Mouse (Mus musculus) embryonic facial prominence, embryonic 13.5 days (tissue): ENCODE data around the gene Cdk8. TPM values are rescaled to one million over a fixed set of nuclear protein-coding genes. Genes with fewer than 3 reads are reported as not detected.

ENCODE experiments used
- ATAC-seq: fragments of 200-750 bp; cut with Nextera tagmentation; 2 replicates; pipeline ENCODE4 v1.8.0; 2017; ENCODE audit warnings: low read depth; ENCODE audit not compliant: insufficient number of reproducible peaks, insufficient read depth, low FRiP score, low TSS enrichment
- H3K27ac ChIP-seq: fragments of 300-500 bp; sonication (generic); 2 replicates; pipeline ENCODE4 v1.5.1; 2015; ENCODE audit warnings: moderate library complexity, mild to moderate bottlenecking, inconsistent platforms
- H3K27me3 ChIP-seq: fragments of 300-500 bp; sonication (generic); 2 replicates; pipeline ENCODE4 v1.6.1; 2015; ENCODE audit warnings: mild to moderate bottlenecking, inconsistent platforms
- H3K36me3 ChIP-seq: fragments of 300-500 bp; sonication (generic); 2 replicates; pipeline ENCODE4 v1.6.1; 2015; ENCODE audit warnings: mild to moderate bottlenecking, inconsistent platforms
- H3K4me1 ChIP-seq: fragments of 300-500 bp; sonication (generic); 2 replicates; pipeline ENCODE4 v1.6.1; 2015; ENCODE audit warnings: inconsistent platforms
- H3K4me2 ChIP-seq: fragments of 300-500 bp; sonication (generic); 2 replicates; pipeline ENCODE4 v1.6.1; 2015; ENCODE audit warnings: moderate library complexity, mild to moderate bottlenecking, inconsistent platforms
- H3K4me3 ChIP-seq: fragments of 300-500 bp; sonication (generic); 2 replicates; pipeline ENCODE4 v1.5.1; 2015; ENCODE audit warnings: mild to moderate bottlenecking, inconsistent platforms
- H3K9ac ChIP-seq: fragments of 300-500 bp; sonication (generic); 2 replicates; pipeline ENCODE4 v1.6.1; 2015; ENCODE audit warnings: mild to moderate bottlenecking, inconsistent platforms
- H3K9me3 ChIP-seq: fragments of 300-500 bp; sonication (generic); 2 replicates; pipeline ENCODE4 v1.6.1; 2016; ENCODE audit warnings: inconsistent platforms
- WGBS: fragments of 180-500 bp; shearing (Covaris S2); methylation state at CpG from one replicate; pipeline ENCODE4 v1.1.7; 2015; ENCODE audit warnings: mixed read lengths; 5-methylcytosine and 5-hydroxymethylcytosine counted together
- polyA plus RNA-seq: library from polyadenylated mRNA; unstranded; fragments of >200 nt; fragmentation: Nextera tagmentation; extraction: Ambion mirVana; gene quantifications from 2 replicates; pipeline ENCODE4 v1.2.1, GENCODE M21; 2015

Cdk8 gene
- polyA plus RNA-seq, 1 experiment from 2014 or later: 19.7 TPM

DNA sequence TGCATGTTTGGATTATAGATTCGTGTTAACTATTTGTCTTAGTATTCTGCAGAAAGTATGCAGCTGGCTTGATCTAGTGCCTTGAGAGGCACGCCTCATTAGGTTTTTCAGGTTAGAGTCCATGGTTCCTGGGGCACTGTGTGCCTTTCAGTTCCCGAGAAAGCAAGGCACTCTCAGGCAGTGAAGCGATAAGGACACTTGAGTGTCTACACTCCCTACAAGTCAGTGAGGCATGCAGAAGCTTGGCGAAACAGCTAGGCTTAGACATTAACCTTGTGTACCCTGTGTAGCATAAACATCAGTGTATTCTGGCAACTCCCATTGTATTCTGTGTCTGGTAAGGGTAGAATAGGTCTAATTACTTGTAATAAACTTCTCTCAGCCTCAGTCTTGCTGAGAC lies 25.5 kb upstream of the Cdk8 start:
- Histone ChIP-seq H3K27me3 (no peaks in the 10 kb centered on the region), H3K4me1 (no peaks in the 10 kb centered on the region), H3K9ac (no peak overlapping the region), H3K36me3 (peaks cover 91% of the 10 kb centered on the region), H3K9me3 (no peaks in the 10 kb centered on the region), H3K27ac (no peak overlapping the region), H3K4me3 (no peak overlapping the region), H3K4me2 (no peak overlapping the region)
- 97% methylated on average over 5 of the region's 5 CpGs for WGBS
- ATAC-seq: no peak

- peak overlapping the region; percentile 96; the same call in 1 of the 2 replicates for H3K27ac ChIP-seq
- H3K4me1 ChIP-seq: peaks cover 10% of the 10 kb centered on the region; the same call in 1 of the 2 replicates
- ATAC-seq: 0 out of 2 replicates have a peak, but pooled peaks have one; percentile 12
- peak overlapping the region; percentile 65 for H3K4me2 ChIP-seq
- 7% methylated on average over 13 of the region's 13 CpGs for WGBS
- no peaks in the 10 kb centered on the region for H3K27me3 ChIP-seq
- H3K36me3 ChIP-seq: peaks cover 27% of the 10 kb centered on the region
- H3K4me3 ChIP-seq: peak overlapping the region; percentile 78
- H3K9me3 ChIP-seq: no peaks in the 10 kb centered on the region
- peak overlapping the region; percentile 73 for H3K9ac ChIP-seq
Measured at GRCm38 (mm10) chr5:146220501-146220878, 10.5 kb upstream of the Cdk8 start.

- H3K9ac ChIP-seq: peak within 1 kb of the TSS; percentile 89
- no peaks in the 10 kb centered on the region for H3K27me3 ChIP-seq
- no peaks in the 10 kb centered on the region for H3K9me3 ChIP-seq
- H3K36me3 ChIP-seq: peaks cover 21% of the 10 kb centered on the region
- peaks cover 10% of the 10 kb centered on the region; the same call in 1 of the 2 replicates for H3K4me1 ChIP-seq
- H3K4me2 ChIP-seq: peak within 1 kb of the TSS; percentile 65
- peak within 1 kb of the TSS; percentile 78 for H3K4me3 ChIP-seq
- under 1% methylated on average over 59 of the region's 67 CpGs for whole genome bisulfite sequencing
- peak; percentile 99 for ATAC-seq
- H3K27ac ChIP-seq: peak within 1 kb of the TSS; percentile 96
Measured at GRCm38 (mm10) chr5:146220879-146221714, 9.9 kb upstream of the Cdk8 start, which contains the start of gene Rnf6. Gene Rnf6 (minus strand): TSS chr5:146221555.

GRCm38 (mm10) chr5:146221722-146222121 lies 9.3 kb upstream of the Cdk8 start:
- H3K4me3 ChIP-seq: peak overlapping the region; percentile 78
- H3K36me3 ChIP-seq: peaks cover 16% of the 10 kb centered on the region
- H3K9ac ChIP-seq: peak overlapping the region; percentile 89
- no peaks in the 10 kb centered on the region for H3K27me3 ChIP-seq
- 21% methylated on average over 6 of the region's 6 CpGs for WGBS
- H3K27ac ChIP-seq: peak overlapping the region; percentile 96
- ATAC-seq: no peak
- peak overlapping the region; percentile 65 for H3K4me2 ChIP-seq
- H3K9me3 ChIP-seq: no peaks in the 10 kb centered on the region
- peaks cover 10% of the 10 kb centered on the region; the same call in 1 of the 2 replicates for H3K4me1 ChIP-seq

GRCm38 (mm10) chr5:146223786-146224185 lies 7.2 kb upstream of the Cdk8 start:
- no peak overlapping the region; the same call in 1 of the 2 replicates for H3K27ac ChIP-seq
- no peaks in the 10 kb centered on the region for H3K9me3 ChIP-seq
- H3K9ac ChIP-seq: no peak overlapping the region
- no peak overlapping the region for H3K4me3 ChIP-seq
- H3K27me3 ChIP-seq: no peaks in the 10 kb centered on the region
- no peaks in the 10 kb centered on the region for H3K36me3 ChIP-seq
- no peak overlapping the region for H3K4me2 ChIP-seq
- ATAC-seq: no peak
- H3K4me1 ChIP-seq: peaks cover 10% of the 10 kb centered on the region; the same call in 1 of the 2 replicates
- WGBS: 77% methylated on average over 5 of the region's 5 CpGs

- peaks cover 5% of the 10 kb centered on the region; the same call in 1 of the 2 replicates for H3K4me1 ChIP-seq
- WGBS: 85% methylated on average over 8 of the region's 8 CpGs
- no peak overlapping the region for H3K4me3 ChIP-seq
- H3K36me3 ChIP-seq: no peaks in the 10 kb centered on the region
- no peak overlapping the region for H3K27ac ChIP-seq
- no peaks in the 10 kb centered on the region for H3K27me3 ChIP-seq
- H3K9me3 ChIP-seq: no peaks in the 10 kb centered on the region
- no peak overlapping the region for H3K9ac ChIP-seq
- H3K4me2 ChIP-seq: no peak overlapping the region
- ATAC-seq: no peak
Measured at GRCm38 (mm10) chr5:146227496-146227895, 3.5 kb upstream of the Cdk8 start.

- peak overlapping the region; percentile 97 for H3K27ac ChIP-seq
- H3K4me1 ChIP-seq: peaks cover 10% of the 10 kb centered on the region
- peak overlapping the region; percentile 91 for H3K9ac ChIP-seq
- no peak for ATAC-seq
- peak overlapping the region; percentile 81 for H3K4me3 ChIP-seq
- 57% methylated on average over 17 of the region's 17 CpGs for WGBS
- H3K36me3 ChIP-seq: no peaks in the 10 kb centered on the region
- no peaks in the 10 kb centered on the region for H3K9me3 ChIP-seq
- no peaks in the 10 kb centered on the region for H3K27me3 ChIP-seq
- H3K4me2 ChIP-seq: peak overlapping the region; percentile 84
Measured at GRCm38 (mm10) chr5:146229869-146230650, 970 bp upstream of the Cdk8 start.

DNA sequence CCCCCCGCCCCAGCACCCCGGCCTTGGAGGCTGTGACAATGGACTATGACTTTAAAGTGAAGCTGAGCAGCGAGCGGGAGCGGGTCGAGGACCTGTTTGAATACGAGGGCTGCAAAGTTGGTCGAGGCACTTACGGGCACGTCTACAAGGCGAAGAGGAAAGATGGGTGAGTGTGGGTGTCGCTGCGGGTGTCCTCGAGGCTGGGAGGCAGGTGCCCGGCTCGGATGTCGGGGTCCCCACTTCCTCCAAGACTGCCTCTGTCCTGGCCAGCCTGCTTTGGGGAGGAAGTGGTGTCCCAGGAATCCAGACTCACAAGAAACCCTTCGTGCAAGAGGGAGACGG lies 596 bp downstream of the Cdk8 start:
- Histone ChIP-seq H3K27ac (peak overlapping the region; percentile 97), H3K36me3 (no peaks in the 10 kb centered on the region), H3K4me2 (peak overlapping the region; percentile 84), H3K9ac (peak overlapping the region; percentile 91), H3K27me3 (no peaks in the 10 kb centered on the region), H3K4me3 (peak overlapping the region; percentile 81), H3K4me1 (peaks cover 16% of the 10 kb centered on the region), H3K9me3 (no peaks in the 10 kb centered on the region)
- WGBS: under 1% methylated on average over 19 of the region's 19 CpGs
- ATAC-seq: peak; percentile 1; the same call in 1 of the 2 replicates

- Histone ChIP-seq H3K36me3 (no peaks in the 10 kb centered on the region), H3K4me2 (peak overlapping the region; percentile 84), H3K4me3 (peak overlapping the region; percentile 81), H3K27me3 (no peaks in the 10 kb centered on the region), H3K27ac (no peak overlapping the region), H3K4me1 (peaks cover 16% of the 10 kb centered on the region), H3K9ac (peak overlapping the region; percentile 91), H3K9me3 (no peaks in the 10 kb centered on the region)
- 33% methylated on average over 6 of the region's 6 CpGs for WGBS
- ATAC-seq: no peak
Measured at GRCm38 (mm10) chr5:146232056-146232675, 1.1 kb downstream of the Cdk8 start.

- Histone ChIP-seq H3K9me3 (no peaks in the 10 kb centered on the region), H3K4me2 (peak overlapping the region; percentile 84), H3K4me1 (peaks cover 16% of the 10 kb centered on the region), H3K4me3 (peak overlapping the region; percentile 81), H3K36me3 (no peaks in the 10 kb centered on the region), H3K27me3 (no peaks in the 10 kb centered on the region), H3K27ac (no peak overlapping the region), H3K9ac (peak overlapping the region; percentile 37; the same call in 1 of the 2 replicates)
- WGBS: 67% methylated on average over 11 of the region's 11 CpGs
- ATAC-seq: no peak
Measured at GRCm38 (mm10) chr5:146232816-146233215, 1.8 kb downstream of the Cdk8 start.

GRCm38 (mm10) chr5:146234336-146234735 lies 3.3 kb downstream of the Cdk8 start:
- 83% methylated on average over 1 of the region's 1 CpGs for WGBS
- Histone ChIP-seq H3K4me3 (no peak overlapping the region), H3K4me1 (peaks cover 16% of the 10 kb centered on the region), H3K4me2 (no peak overlapping the region), H3K9me3 (no peaks in the 10 kb centered on the region), H3K9ac (no peak overlapping the region), H3K27me3 (no peaks in the 10 kb centered on the region), H3K27ac (no peak overlapping the region), H3K36me3 (no peaks in the 10 kb centered on the region)
- no peak for ATAC-seq
